Mouse (Mus musculus): ENCODE results near the gene Ugt1a7c. TPM values are rescaled to one million over a fixed set of nuclear protein-coding genes. Genes with fewer than 3 reads are reported as not detected.

Ugt1a7c gene
- polyA plus RNA-seq, 1 experiment from 2014 or later: 1.4 TPM

GRCm38 (mm10) chr1:88263778-88264177 is 168.9 kb downstream of the Ugt1a7c start:
- 90% methylated on average over 5 of the region's 5 CpGs for WGBS
- Histone ChIP-seq H3K9ac (no peak overlapping the region), H3K36me3 (peaks cover 97% of the 10 kb centered on the region), H3K4me3 (no peak overlapping the region), H3K27ac (no peak overlapping the region), H3K4me2 (replicated peaks) (no peak overlapping the region), H3K9me3 (peaks cover 25% of the 10 kb centered on the region; the same call in 1 of the 2 replicates), H3K4me1 (peaks cover 3% of the 10 kb centered on the region; the same call in 1 of the 2 replicates), H3K27me3 (no peaks in the 10 kb centered on the region)
- no peak for ATAC-seq (ENCODE audit: low FRiP score, low read depth)

- H3K27ac ChIP-seq: no peak overlapping the region
Observed at GRCm38 (mm10) chr1:88264237-88264868, 169.5 kb downstream of the Ugt1a7c start.

DNA sequence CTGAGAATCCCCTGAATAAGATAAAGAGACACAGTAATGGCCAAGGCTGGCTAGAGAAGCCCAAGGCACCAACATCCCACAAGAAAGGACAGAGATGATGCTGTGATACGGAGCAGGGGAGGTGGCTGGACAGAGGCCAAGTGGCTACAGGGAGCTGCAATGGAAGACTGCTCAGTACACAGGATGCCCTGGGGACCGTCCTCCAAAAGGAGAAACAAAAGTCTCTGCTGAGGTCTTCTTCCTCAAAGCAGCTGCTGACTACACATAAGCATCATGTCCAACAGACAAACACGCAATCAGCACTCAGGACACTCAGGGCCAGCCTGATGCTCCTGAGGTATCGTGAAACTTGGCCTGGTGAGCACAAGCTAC is 170.0 kb downstream of the Ugt1a7c start:
- ATAC-seq (ENCODE audit: low FRiP score, low read depth): no peak
- H3K4me3 ChIP-seq: no peak overlapping the region
- 80% methylated on average over 4 of the region's 4 CpGs for WGBS
- H3K36me3 ChIP-seq: peaks cover 100% of the 10 kb centered on the region
- H3K9ac ChIP-seq: no peak overlapping the region
- H3K4me1 ChIP-seq: peaks cover 3% of the 10 kb centered on the region; the same call in 1 of the 2 replicates
- H3K4me2 ChIP-seq (replicated peaks): no peak overlapping the region
- peaks cover 19% of the 10 kb centered on the region; the same call in 1 of the 2 replicates for H3K9me3 ChIP-seq
- H3K27ac ChIP-seq: no peak overlapping the region
- H3K27me3 ChIP-seq: no peaks in the 10 kb centered on the region

More at GRCm38 (mm10) chr1:88264237-88264868, 169.5 kb downstream of the Ugt1a7c start:
- ATAC-seq (ENCODE audit: low FRiP score, low read depth): no peak
- WGBS: 88% methylated on average over 7 of the region's 7 CpGs
- Histone ChIP-seq H3K36me3 (peaks cover 100% of the 10 kb centered on the region), H3K27me3 (no peaks in the 10 kb centered on the region), H3K4me1 (peaks cover 3% of the 10 kb centered on the region; the same call in 1 of the 2 replicates), H3K4me3 (no peak overlapping the region), H3K4me2 (replicated peaks) (no peak overlapping the region), H3K9me3 (peaks cover 19% of the 10 kb centered on the region; the same call in 1 of the 2 replicates), H3K9ac (no peak overlapping the region)

GRCm38 (mm10) chr1:88266123-88266522 is 171.3 kb downstream of the Ugt1a7c start:
- H3K27ac ChIP-seq: no peak overlapping the region
- no peak overlapping the region for H3K9ac ChIP-seq
- peaks cover 91% of the 10 kb centered on the region for H3K36me3 ChIP-seq
- peaks cover 13% of the 10 kb centered on the region; the same call in 1 of the 2 replicates for H3K9me3 ChIP-seq
- H3K27me3 ChIP-seq: no peaks in the 10 kb centered on the region
- H3K4me2 ChIP-seq (replicated peaks): no peak overlapping the region
- no peak overlapping the region for H3K4me3 ChIP-seq
- peaks cover 3% of the 10 kb centered on the region; the same call in 1 of the 2 replicates for H3K4me1 ChIP-seq
- WGBS: 89% methylated on average over 13 of the region's 13 CpGs
- ATAC-seq (ENCODE audit: low FRiP score, low read depth): no peak

GRCm38 (mm10) chr1:88267489-88267888 is 172.6 kb downstream of the Ugt1a7c start:
- Histone ChIP-seq H3K4me2 (replicated peaks) (no peak overlapping the region), H3K9ac (no peak overlapping the region), H3K27ac (no peak overlapping the region), H3K4me3 (no peak overlapping the region), H3K27me3 (no peaks in the 10 kb centered on the region), H3K4me1 (no peaks in the 10 kb centered on the region), H3K36me3 (peaks cover 91% of the 10 kb centered on the region), H3K9me3 (peaks cover 5% of the 10 kb centered on the region; the same call in 1 of the 2 replicates)
- WGBS: 92% methylated on average over 6 of the region's 6 CpGs
- ATAC-seq (ENCODE audit: low FRiP score, low read depth): no peak

DNA sequence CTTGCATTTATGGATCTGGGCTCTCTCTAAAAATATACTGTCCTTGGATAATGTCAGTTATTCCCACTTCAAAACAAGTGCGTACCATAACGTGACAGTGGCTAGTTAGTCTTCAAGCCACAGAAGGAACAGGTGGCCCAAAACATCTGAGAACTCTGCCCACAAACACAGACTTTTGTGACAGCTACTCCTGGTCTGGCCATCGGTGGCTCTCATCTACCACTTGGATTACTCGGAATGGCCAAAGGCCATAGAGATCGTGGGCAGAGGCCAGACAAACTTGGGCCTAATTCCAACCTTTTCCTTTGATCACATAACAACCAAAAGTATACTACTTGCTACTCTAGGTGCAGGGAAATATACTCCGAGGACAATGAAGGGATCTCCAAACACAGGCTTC is 173.2 kb downstream of the Ugt1a7c start:
- no peak overlapping the region for H3K9ac ChIP-seq
- peaks cover 91% of the 10 kb centered on the region for H3K36me3 ChIP-seq
- no peak overlapping the region for H3K27ac ChIP-seq
- H3K4me1 ChIP-seq: no peaks in the 10 kb centered on the region
- H3K4me2 ChIP-seq (replicated peaks): no peak overlapping the region
- ATAC-seq (ENCODE audit: low FRiP score, low read depth): no peak
- 0 out of 2 replicates have a peak, but pooled peaks cover 5% of the 10 kb centered on the region for H3K9me3 ChIP-seq
- 82% methylated on average over 6 of the region's 6 CpGs for WGBS
- no peaks in the 10 kb centered on the region for H3K27me3 ChIP-seq
- H3K4me3 ChIP-seq: no peak overlapping the region

Other genes with a start within 250 kb of the Ugt1a7c start
- 30.7 and 36.6 TPM in 2 replicates for gene Dgkd, start 241.8 kb upstream of the Ugt1a7c start, polyA plus RNA-seq (2015; fragmentation: Nextera tagmentation; extraction: Ambion mirVana)
- gene Usp40, start 86.5 kb upstream of the Ugt1a7c start, polyA plus RNA-seq (2015; fragmentation: Nextera tagmentation; extraction: Ambion mirVana): 53.8 and 53.9 TPM in 2 replicates
- not detected in 2 replicates for gene Ugt1a10, start 39.7 kb upstream of the Ugt1a7c start, polyA plus RNA-seq (2015; fragmentation: Nextera tagmentation; extraction: Ambion mirVana)
- gene Ugt1a9, start 24.3 kb upstream of the Ugt1a7c start, polyA plus RNA-seq (2015; fragmentation: Nextera tagmentation; extraction: Ambion mirVana): not detected in 2 replicates
- gene Ugt1a8, start 7.2 kb upstream of the Ugt1a7c start, polyA plus RNA-seq (2015; fragmentation: Nextera tagmentation; extraction: Ambion mirVana): not detected in 2 replicates
- not detected in 2 replicates for gene Ugt1a6b, start 8.2 kb downstream of the Ugt1a7c start, polyA plus RNA-seq (2015; fragmentation: Nextera tagmentation; extraction: Ambion mirVana)
- 1.1 and 1.4 TPM in 2 replicates for gene Ugt1a6a, start 39.7 kb downstream of the Ugt1a7c start, polyA plus RNA-seq (2015; fragmentation: Nextera tagmentation; extraction: Ambion mirVana)
- gene Ugt1a5, start 71.0 kb downstream of the Ugt1a7c start, polyA plus RNA-seq (2015; fragmentation: Nextera tagmentation; extraction: Ambion mirVana): not detected in 2 replicates
- not detected in 2 replicates for gene Ugt1a2, start 105.5 kb downstream of the Ugt1a7c start, polyA plus RNA-seq (2015; fragmentation: Nextera tagmentation; extraction: Ambion mirVana)
- gene Dnajb3, start 110.7 kb downstream of the Ugt1a7c start, polyA plus RNA-seq (2015; fragmentation: Nextera tagmentation; extraction: Ambion mirVana): 13.1 and 13.3 TPM in 2 replicates
- 0.33 and 0.74 TPM in 2 replicates for gene Ugt1a1, start 116.9 kb downstream of the Ugt1a7c start, polyA plus RNA-seq (2015; fragmentation: Nextera tagmentation; extraction: Ambion mirVana)
- 1.0 and 1.3 TPM in 2 replicates for gene Mroh2a, start 131.9 kb downstream of the Ugt1a7c start, polyA plus RNA-seq (2015; fragmentation: Nextera tagmentation; extraction: Ambion mirVana)
- 190 and 205 TPM in 2 replicates for gene Hjurp, start 182.6 kb downstream of the Ugt1a7c start, polyA plus RNA-seq (2015; fragmentation: Nextera tagmentation; extraction: Ambion mirVana)
- gene Trpm8, start 182.6 kb downstream of the Ugt1a7c start, polyA plus RNA-seq (2015; fragmentation: Nextera tagmentation; extraction: Ambion mirVana): not detected in 2 replicates